Mouse (Mus musculus): ENCODE results near the gene Serpina1a. TPM values are rescaled to one million over a fixed set of nuclear protein-coding genes. Genes with fewer than 3 reads are reported as not detected.
"Not testable (repeated sequence)": the region's sequence is repeated elsewhere in the genome, so short reads cannot be mapped to it uniquely, and the experiment has no call there.

The Serpina1a gene
- polyA plus RNA-seq, 1 experiment from 2014 or later = not detected

DNA sequence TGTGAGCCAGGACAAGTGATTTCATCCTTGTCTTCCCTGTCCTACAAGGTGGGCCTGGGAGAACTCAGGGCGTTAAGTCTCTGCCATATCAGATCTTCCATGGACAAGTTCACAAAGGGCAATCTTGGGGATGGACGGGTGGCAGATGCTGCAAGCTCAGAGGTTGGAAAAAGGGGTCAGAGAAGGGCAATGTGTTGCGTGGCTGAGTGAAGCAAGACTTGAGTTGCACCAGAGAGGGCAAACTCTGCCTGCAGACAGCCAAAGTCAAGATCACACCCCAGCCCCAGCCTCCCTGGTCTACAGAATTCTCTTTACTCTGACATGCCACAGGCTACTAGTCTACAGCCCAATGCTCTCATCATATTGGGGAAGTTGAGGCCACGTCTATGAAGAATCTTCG is 39.5 kb downstream of the Serpina1a start:
- not testable (repeated sequence) for H3K4me2 ChIP-seq; H3K27me3 ChIP-seq; H3K27ac ChIP-seq; ATAC-seq (ENCODE audit: low FRiP score); H3K36me3 ChIP-seq; H3K9me3 ChIP-seq; H3K4me3 ChIP-seq; H3K4me1 ChIP-seq (replicated peaks); H3K9ac ChIP-seq
- WGBS = 82% methylated on average over 5 of the region's 5 CpGs

Other genes with a start within 250 kb of the Serpina1a start
- not detected in 2 replicates for gene Serpina10, start 232.1 kb downstream of the Serpina1a start, polyA plus RNA-seq (2015; fragmentation: Nextera tagmentation; extraction: Ambion mirVana)
- gene Serpina6, start 206.3 kb downstream of the Serpina1a start, polyA plus RNA-seq (2015; fragmentation: Nextera tagmentation; extraction: Ambion mirVana) = 0.48 TPM in 1 of 2 replicates, not detected in the other
- not detected in 2 replicates for gene Serpina16, start 187.4 kb downstream of the Serpina1a start, polyA plus RNA-seq (2015; fragmentation: Nextera tagmentation; extraction: Ambion mirVana)
- not detected in 2 replicates for gene Serpina1f, start 168.0 kb downstream of the Serpina1a start, polyA plus RNA-seq (2015; fragmentation: Nextera tagmentation; extraction: Ambion mirVana)
- gene Serpina1d, start 90.0 kb downstream of the Serpina1a start, polyA plus RNA-seq (2015; fragmentation: Nextera tagmentation; extraction: Ambion mirVana) = not detected in 2 replicates
- gene Serpina1b, start 33.2 kb downstream of the Serpina1a start, polyA plus RNA-seq (2015; fragmentation: Nextera tagmentation; extraction: Ambion mirVana) = 0.89 TPM in 1 of 2 replicates, not detected in the other
- gene Serpina1c, start 41.3 kb upstream of the Serpina1a start, polyA plus RNA-seq (2015; fragmentation: Nextera tagmentation; extraction: Ambion mirVana) = 0.18 TPM in 1 of 2 replicates, not detected in the other
- gene Serpina1e, start 95.4 kb upstream of the Serpina1a start, polyA plus RNA-seq (2015; fragmentation: Nextera tagmentation; extraction: Ambion mirVana) = 0.27 TPM in 1 of 2 replicates, not detected in the other
- not detected in 2 replicates for gene Serpina11, start 126.4 kb upstream of the Serpina1a start, polyA plus RNA-seq (2015; fragmentation: Nextera tagmentation; extraction: Ambion mirVana)
- not detected in 2 replicates for gene Serpina9, start 150.2 kb upstream of the Serpina1a start, polyA plus RNA-seq (2015; fragmentation: Nextera tagmentation; extraction: Ambion mirVana)
- not detected in 2 replicates for gene Serpina12, start 180.9 kb upstream of the Serpina1a start, polyA plus RNA-seq (2015; fragmentation: Nextera tagmentation; extraction: Ambion mirVana)
- not detected in 2 replicates for gene Serpina5, start 237.6 kb upstream of the Serpina1a start, polyA plus RNA-seq (2015; fragmentation: Nextera tagmentation; extraction: Ambion mirVana)
- gene Serpina3a, start 249.2 kb upstream of the Serpina1a start, polyA plus RNA-seq (2015; fragmentation: Nextera tagmentation; extraction: Ambion mirVana) = not detected in 2 replicates